In the genomic region with DNA sequence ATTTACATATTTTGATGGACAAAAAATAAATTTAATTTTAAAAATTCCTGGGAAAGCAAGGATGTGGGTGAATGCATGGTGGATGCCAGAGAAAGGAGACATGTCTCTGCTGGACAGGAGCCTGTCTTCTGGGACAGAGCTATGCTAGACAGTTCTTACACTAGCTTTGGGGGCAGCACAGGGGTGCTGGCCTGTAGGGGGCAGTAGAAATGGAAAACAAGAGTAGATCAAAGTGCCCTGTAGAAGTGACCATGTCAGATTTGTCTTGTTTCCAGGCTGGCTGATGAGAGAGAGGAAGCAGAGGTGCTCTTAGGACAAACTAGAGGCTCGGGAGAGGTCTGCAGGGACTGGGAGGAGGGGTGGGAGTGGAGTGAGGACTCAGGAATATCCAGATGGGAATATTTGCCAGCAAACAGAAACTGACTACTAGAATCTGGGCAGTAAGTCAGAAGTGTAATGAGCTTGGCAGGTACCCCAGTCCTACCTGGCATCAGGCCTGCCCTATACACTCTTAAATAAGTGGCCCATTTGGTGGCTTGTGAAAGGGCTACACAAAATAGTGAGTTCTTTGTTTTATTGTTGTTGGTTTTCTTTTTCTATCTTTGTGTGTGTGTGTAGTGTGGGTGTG, we compare ENCODE assay signal across 7 mouse cellular contexts.
A peak's percentile ranks its signal among the peaks of the same experiment; 100 is the strongest.
DNase-seq lines count a peak whose midpoint lies in the region; ATAC-seq and TF ChIP-seq lines count a peak whose summit lies in the region.

No protein-coding gene starts in this region.

- TF ChIP-seq EP300 in heart, postnatal 0 days (IDR thresholded peaks at IDR 0.05; ENCODE audit: low read depth): no peak

- peak; percentile 46 for TF ChIP-seq CTCF in liver, adult 2 months (IDR thresholded peaks at IDR 0.05; ENCODE audit: low read depth, low read length)
- TF ChIP-seq CTCF in heart, postnatal 0 days (IDR thresholded peaks at IDR 0.05; ENCODE audit: low read depth): peak; percentile 29

- peak; percentile 50 for ATAC-seq in heart, postnatal 0 days (ENCODE audit: insufficient read depth, low read depth)
- peak; percentile 42; the same call in 1 of the 2 replicates for ATAC-seq in megakaryocyte-erythroid progenitor cell, adult 5-6 weeks (replicated peaks; ENCODE audit: low FRiP score, low TSS enrichment, poor library complexity, severe bottlenecking)

- H3K4me3 ChIP-seq in liver, adult 2 months (ENCODE audit: insufficient read depth, low read depth, low read length): no peak overlapping the region
- H3K4me3 ChIP-seq in heart, postnatal 0 days (ENCODE audit: low read depth, low read length): no peak overlapping the region

- H3K27ac ChIP-seq in liver, adult 2 months (replicated peaks; ENCODE audit: insufficient read depth, low read depth, low read length): no peak overlapping the region
- no peak overlapping the region for H3K27ac ChIP-seq in heart, postnatal 0 days (ENCODE audit: low read depth)

- TF ChIP-seq POLR2A in liver, adult 2 months (IDR thresholded peaks at IDR 0.05; ENCODE audit: extremely low read depth, insufficient read depth, low read length): no peak

- H3K9me3 ChIP-seq in heart, postnatal 0 days (replicated peaks; ENCODE audit: control insufficient read depth, low read length): no peaks in the 10 kb centered on the region

- no peaks in the 10 kb centered on the region for H3K79me2 ChIP-seq in liver, adult 2 months (ENCODE audit: control insufficient read depth, insufficient read depth, low read length)

- H3K4me2 ChIP-seq in heart, postnatal 0 days (ENCODE audit: low read depth, low read length): no peak overlapping the region

- no peaks in the 10 kb centered on the region for H3K4me1 ChIP-seq in liver, adult 2 months (ENCODE audit: control insufficient read depth, insufficient read depth, low read length)
- peaks cover 43% of the 10 kb centered on the region for H3K4me1 ChIP-seq in heart, postnatal 0 days (ENCODE audit: control insufficient read depth, insufficient read depth)

- peak; percentile 44 for DNase-seq in liver, adult 2 months (ENCODE audit: extremely low read depth, low read depth, low spot score)
- DNase-seq in liver: no peak
- peak; percentile 70 for DNase-seq in adrenal gland, postnatal 10 days
- peak; percentile 90 for DNase-seq in cerebellum, postnatal 10 days
- DNase-seq in heart, postnatal 0 days (ENCODE audit: low spot score): peak; percentile 24
- no peak for DNase-seq in right cerebral cortex, adult 2 months (ENCODE audit: low spot score in 2 of 2)

- H3K9ac ChIP-seq in liver, adult 2 months (ENCODE audit: low read depth, low read length): no peak overlapping the region
- H3K9ac ChIP-seq in heart, postnatal 0 days (replicated peaks; ENCODE audit: low read depth, low read length): no peak overlapping the region

- WGBS in liver, adult 2 months: 23% methylated on average over 1 of the region's 1 CpGs
- 23% methylated on average over 1 of the region's 1 CpGs for WGBS in heart, postnatal 0 days

- H3K36me3 ChIP-seq in liver, adult 2 months (ENCODE audit: control insufficient read depth, insufficient read depth, low read length): no peaks in the 10 kb centered on the region
- no peaks in the 10 kb centered on the region for H3K36me3 ChIP-seq in heart, postnatal 0 days (replicated peaks; ENCODE audit: control insufficient read depth, insufficient read depth, low read length)

- H3K27me3 ChIP-seq in liver, adult 2 months (ENCODE audit: control insufficient read depth, insufficient read depth, low read length): no peaks in the 10 kb centered on the region
- H3K27me3 ChIP-seq in heart, postnatal 0 days (ENCODE audit: control insufficient read depth, insufficient read depth, low read length): no peaks in the 10 kb centered on the region

Comparison
In these comparisons a context has a peak if more than half of its experiments do, and no peak if none do; other contexts are left out.
1. DNase-seq: peak in liver, adult 2 months (single experiment), adrenal gland, postnatal 10 days (single experiment), cerebellum, postnatal 10 days (2 of 2) and heart, postnatal 0 days (single experiment); none in liver (single experiment) and right cerebral cortex, adult 2 months (0 of 2).